34 mouse cellular contexts compared by ENCODE assay signal in genomic region chr8:30694126-30694525, GRCm38 (mm10).
"Had no signal": no experiment of that assay in that cellular context is flagged by ENCODE, and none has a peak within 500 bp of the region (broad histone marks: within the 10 kb centered on the region; RNA-seq: fewer than 3 reads in every experiment).

No protein-coding gene starts in this region.

- H3K4me1 ChIP-seq: heart, embryonic 10.5 days; heart, embryonic 12.5 days; heart, embryonic 13.5 days; heart, embryonic 15.5 days; hindbrain, embryonic 10.5 days; hindbrain, embryonic 12.5 days; hindbrain, embryonic 13.5 days; hindbrain, embryonic 15.5 days; intestine, embryonic 15.5 days; kidney, embryonic 15.5 days had no signal

- H3K27me3 ChIP-seq: heart, embryonic 12.5 days; heart, embryonic 13.5 days; heart, embryonic 15.5 days; hindbrain, embryonic 12.5 days; hindbrain, embryonic 13.5 days; hindbrain, embryonic 15.5 days; intestine, embryonic 15.5 days; kidney, embryonic 15.5 days had no signal

- DNase-seq: heart, postnatal 10 days; heart, postnatal 14 days; heart, postnatal 36 days; heart, postnatal 4 days; kidney, adult 18-20 months; kidney, adult 2 months; kidney, adult 8-10 months; kidney, adult 9 months; kidney, postnatal 10 days; kidney, postnatal 14 days; kidney, postnatal 25 days; kidney, postnatal 36 days; kidney, postnatal 4 days; layer of hippocampus, adult 9-11 months; layer of hippocampus, postnatal 36 days had no signal

- H3K4me2 ChIP-seq: heart, embryonic 11.5 days; heart, embryonic 12.5 days; heart, embryonic 13.5 days; heart, embryonic 15.5 days; hindbrain, embryonic 12.5 days; hindbrain, embryonic 13.5 days; hindbrain, embryonic 14.5 days; hindbrain, embryonic 15.5 days; intestine, embryonic 15.5 days; kidney, embryonic 15.5 days had no signal

- H3K27ac ChIP-seq: heart, embryonic 10.5 days; heart, embryonic 13.5 days; heart, embryonic 15.5 days; hindbrain, embryonic 10.5 days; hindbrain, embryonic 12.5 days; hindbrain, embryonic 13.5 days; hindbrain, embryonic 14.5 days; hindbrain, embryonic 15.5 days; hindbrain, postnatal 0 days; intestine, embryonic 15.5 days; kidney, embryonic 15.5 days; kidney, postnatal 0 days; layer of hippocampus, adult 2 months had no signal

- ATAC-seq: hindbrain, embryonic 16.5 days; hindbrain, postnatal 0 days; inflammation-experienced regulatory T-cells, adult 6 months; intestine, embryonic 15.5 days; intestine, embryonic 16.5 days; intestine, postnatal 0 days had no signal

- H3K36me3 ChIP-seq: heart, embryonic 10.5 days; heart, embryonic 12.5 days; heart, embryonic 13.5 days; heart, embryonic 15.5 days; hindbrain, embryonic 10.5 days; hindbrain, embryonic 12.5 days; hindbrain, embryonic 13.5 days; hindbrain, embryonic 15.5 days; intestine, embryonic 15.5 days; kidney, embryonic 15.5 days had no signal

- H3K9me3 ChIP-seq: heart, embryonic 10.5 days; heart, embryonic 12.5 days; heart, embryonic 13.5 days; heart, embryonic 15.5 days; hindbrain, embryonic 10.5 days; hindbrain, embryonic 12.5 days; hindbrain, embryonic 13.5 days; hindbrain, embryonic 15.5 days; intestine, embryonic 15.5 days; kidney, embryonic 15.5 days had no signal

- H3K4me3 ChIP-seq: heart, embryonic 10.5 days; heart, embryonic 12.5 days; heart, embryonic 13.5 days; heart, embryonic 15.5 days; hindbrain, embryonic 10.5 days; hindbrain, embryonic 12.5 days; hindbrain, embryonic 13.5 days; hindbrain, embryonic 15.5 days; intestine, embryonic 15.5 days; kidney, embryonic 15.5 days; layer of hippocampus, adult 2 months had no signal

- H3K9ac ChIP-seq: heart, embryonic 12.5 days; heart, embryonic 13.5 days; heart, embryonic 15.5 days; hindbrain, embryonic 12.5 days; hindbrain, embryonic 13.5 days; hindbrain, embryonic 14.5 days; hindbrain, embryonic 15.5 days; intestine, embryonic 15.5 days; kidney, embryonic 15.5 days had no signal
